10 mouse cellular contexts compared by ENCODE assay signal in genomic region chr11:106742388-106742841, GRCm38 (mm10). TPM values are rescaled to one million over a fixed set of nuclear protein-coding genes. Genes with fewer than 3 reads are reported as not detected.
DNase-seq lines count a peak whose midpoint lies in the region; ATAC-seq and TF ChIP-seq lines count a peak whose summit lies in the region.
"Had no signal": no experiment of that assay in that cellular context is flagged by ENCODE, and none has a peak within 500 bp of the region (broad histone marks: within the 10 kb centered on the region; RNA-seq: fewer than 3 reads in every experiment).

No protein-coding gene starts in this region.

- peaks cover 4% of the 10 kb centered on the region for H3K9me3 ChIP-seq in E14TG2a.4 (ENCODE audit: low read length)
- H3K9me3 ChIP-seq: kidney, embryonic 15.5 days; limb, embryonic 15.5 days had no signal

- H3K27ac ChIP-seq in left cerebral cortex, adult 2 months = no peak overlapping the region
- H3K27ac ChIP-seq: kidney, embryonic 15.5 days; limb, embryonic 15.5 days had no signal

- H3K4me3 ChIP-seq in left cerebral cortex, adult 2 months = no peak overlapping the region
- H3K4me3 ChIP-seq in E14TG2a.4 (replicated peaks; ENCODE audit: low read length) = no peak overlapping the region
- H3K4me3 ChIP-seq: kidney, embryonic 15.5 days; limb, embryonic 15.5 days had no signal

- no peaks in the 10 kb centered on the region for H3K27me3 ChIP-seq in E14TG2a.4 (ENCODE audit: insufficient read depth, low read length)
- H3K27me3 ChIP-seq: kidney, embryonic 15.5 days; limb, embryonic 15.5 days had no signal

- ATAC-seq in megakaryocyte progenitor cell, adult 5-6 weeks (replicated peaks; ENCODE audit: poor library complexity) = peak; percentile 71

- no peaks in the 10 kb centered on the region for H3K36me3 ChIP-seq in E14TG2a.4 (ENCODE audit: insufficient read depth, low read length)
- H3K36me3 ChIP-seq: kidney, embryonic 15.5 days; limb, embryonic 15.5 days had no signal

- TF ChIP-seq CTCF in left cerebral cortex, adult 2 months (IDR thresholded peaks at IDR 0.05) = peak; percentile 70
- TF ChIP-seq CTCF in E14TG2a.4 (conservative IDR thresholded peaks at IDR 0.05; ENCODE audit: low read length) = peak; percentile 78

- H3K4me1 ChIP-seq in E14TG2a.4 (replicated peaks; ENCODE audit: low read depth, low read length) = peaks cover 6% of the 10 kb centered on the region
- H3K4me1 ChIP-seq: limb, embryonic 15.5 days had no signal

- DNase-seq in left cerebral cortex, adult 2 months (ENCODE audit: extremely low spot score in 1 of 2, low spot score in 2 of 2) = no peak
- DNase-seq in left cerebral cortex, adult 11 months (ENCODE audit: low spot score) = no peak
- DNase-seq in R1 (ENCODE audit: low read depth, low spot score) = peak; percentile 63
- DNase-seq in right cerebral cortex, postnatal 14 days = no peak
- no peak for DNase-seq in left cerebral cortex, adult 8-10 months (ENCODE audit: low spot score in 2 of 2)
- DNase-seq: spleen, adult 18-20 months had no signal

- intact Hi-C loops in left cerebral cortex, adult 2 months (cut with DNase I) = loop anchor here (1.0 to 10.0 kb wide), 3 partner anchors 94 to 328 kb away; no protein-coding TSS in a partner anchor

RNA-seq across cellular contexts. Expression of gene Pecam1, which starts 8.0 kb away (rescaled TPM):
- 10 to 100 TPM; 17.3 to 22.0 TPM for total RNA-seq in left cerebral cortex, adult 2 months (2021)
- total RNA-seq in megakaryocyte progenitor cell, adult 5-6 weeks (2015) = 55.0 and 57.0 TPM in 2 replicates
- 38.6 and 43.8 TPM in 2 replicates for total RNA-seq in megakaryocyte progenitor cell, adult 5-6 weeks (2017)
- 10 to 100 TPM; 17.3 to 20.2 (median 17.7) TPM for total RNA-seq in left cerebral cortex, adult 8-10 months (2022)

RNA-seq across cellular contexts. Expression of gene Milr1, which starts 8.6 kb away (rescaled TPM):
- under 1 TPM in 1 of 2 experiments, not detected in 1; 0.44 TPM for total RNA-seq in left cerebral cortex, adult 2 months (2021)
- 63.1 and 96.7 TPM in 2 replicates for total RNA-seq in megakaryocyte progenitor cell, adult 5-6 weeks (2015)
- total RNA-seq in megakaryocyte progenitor cell, adult 5-6 weeks (2017) = 82.0 and 96.2 TPM in 2 replicates
- total RNA-seq in left cerebral cortex, adult 8-10 months (2022) = 1 to 10 TPM in 2 of 4 experiments, under 1 TPM in 1, not detected in 1; 0.26 to 2.7 (median 2.4) TPM

RNA-seq across cellular contexts. Expression of gene Polg2, which starts 36.9 kb away (rescaled TPM):
- 1 to 10 TPM; 3.2 to 4.2 TPM for total RNA-seq in left cerebral cortex, adult 2 months (2021)
- total RNA-seq in megakaryocyte progenitor cell, adult 5-6 weeks (2015) = 12.4 and 13.3 TPM in 2 replicates
- total RNA-seq in megakaryocyte progenitor cell, adult 5-6 weeks (2017) = 7.2 and 13.5 TPM in 2 replicates
- total RNA-seq in left cerebral cortex, adult 8-10 months (2022) = 1 to 10 TPM; 2.8 to 4.6 (median 4.0) TPM

RNA-seq across cellular contexts. Expression of gene Ddx5, which starts 46.6 kb away (rescaled TPM):
- total RNA-seq in left cerebral cortex, adult 2 months (2021) = 100 to 1,000 TPM; 652 to 679 TPM
- total RNA-seq in megakaryocyte progenitor cell, adult 5-6 weeks (2015) = 850 and 903 TPM in 2 replicates
- total RNA-seq in megakaryocyte progenitor cell, adult 5-6 weeks (2017) = 1,040 and 1,207 TPM in 2 replicates
- total RNA-seq in left cerebral cortex, adult 8-10 months (2022) = 100 to 1,000 TPM; 617 to 703 (median 641) TPM

RNA-seq across cellular contexts. Expression of gene Cep95, which starts 46.6 kb away (rescaled TPM):
- 10 to 100 TPM; 12.6 to 15.1 TPM for total RNA-seq in left cerebral cortex, adult 2 months (2021)
- total RNA-seq in megakaryocyte progenitor cell, adult 5-6 weeks (2015) = 16.9 and 22.0 TPM in 2 replicates
- total RNA-seq in megakaryocyte progenitor cell, adult 5-6 weeks (2017) = 15.6 and 21.3 TPM in 2 replicates
- total RNA-seq in left cerebral cortex, adult 8-10 months (2022) = 10 to 100 TPM in 3 of 4 experiments, 1 to 10 TPM in 1; 9.8 to 11.4 (median 10.5) TPM

Comparison
In these comparisons a context has a peak if more than half of its experiments do, and no peak if none do; other contexts are left out.
1. RNA of gene Milr1, which starts 8.6 kb away (total RNA-seq): 63.1 to 96.7 TPM in megakaryocyte progenitor cell, adult 5-6 weeks; 0.26 to 2.7 TPM in left cerebral cortex, adult 8-10 months and 0.44 TPM in left cerebral cortex, adult 2 months; every median in the first group is over 10 times any median in the second.